Mouse (Mus musculus): ENCODE data around the gene Rbbp5. TPM values are rescaled to one million over a fixed set of nuclear protein-coding genes. Genes with fewer than 3 reads are reported as not detected.

The Rbbp5 gene
- polyA plus RNA-seq, 1 experiment from 2014 or later, result 49.7 TPM

DNA sequence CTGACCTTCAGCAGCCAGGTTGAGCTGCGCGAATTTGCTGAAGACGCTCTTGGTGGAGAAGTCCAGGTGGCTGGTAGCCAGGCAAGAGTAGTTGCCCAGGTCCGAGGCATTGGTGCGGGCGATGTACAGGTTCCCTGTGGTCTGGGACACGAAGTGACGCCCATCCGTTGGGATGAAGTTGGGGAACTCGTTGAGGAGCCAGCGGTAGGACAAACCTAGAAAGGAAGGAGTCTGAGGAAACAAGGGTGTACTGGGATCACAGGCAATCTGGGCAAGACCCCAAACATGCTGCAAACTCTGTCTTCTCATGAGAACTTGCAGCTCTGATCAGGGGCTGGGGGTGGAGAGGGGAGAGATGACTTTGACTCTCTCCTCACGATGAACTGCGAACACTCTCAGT is 50.9 kb downstream of the Rbbp5 start:
- peaks cover 12% of the 10 kb centered on the region for H3K27me3 ChIP-seq
- no peak overlapping the region for H3K27ac ChIP-seq
- no peak overlapping the region for H3K9ac ChIP-seq
- peaks cover 16% of the 10 kb centered on the region for H3K4me1 ChIP-seq
- no peaks in the 10 kb centered on the region for H3K9me3 ChIP-seq (replicated peaks)
- H3K4me2 ChIP-seq, result no peak overlapping the region
- H3K4me3 ChIP-seq (replicated peaks), result no peak overlapping the region
- WGBS, result 91% methylated on average over 13 of the region's 13 CpGs
- no peaks in the 10 kb centered on the region for H3K36me3 ChIP-seq
- ATAC-seq (replicated peaks; ENCODE audit: low FRiP score), result no peak

DNA sequence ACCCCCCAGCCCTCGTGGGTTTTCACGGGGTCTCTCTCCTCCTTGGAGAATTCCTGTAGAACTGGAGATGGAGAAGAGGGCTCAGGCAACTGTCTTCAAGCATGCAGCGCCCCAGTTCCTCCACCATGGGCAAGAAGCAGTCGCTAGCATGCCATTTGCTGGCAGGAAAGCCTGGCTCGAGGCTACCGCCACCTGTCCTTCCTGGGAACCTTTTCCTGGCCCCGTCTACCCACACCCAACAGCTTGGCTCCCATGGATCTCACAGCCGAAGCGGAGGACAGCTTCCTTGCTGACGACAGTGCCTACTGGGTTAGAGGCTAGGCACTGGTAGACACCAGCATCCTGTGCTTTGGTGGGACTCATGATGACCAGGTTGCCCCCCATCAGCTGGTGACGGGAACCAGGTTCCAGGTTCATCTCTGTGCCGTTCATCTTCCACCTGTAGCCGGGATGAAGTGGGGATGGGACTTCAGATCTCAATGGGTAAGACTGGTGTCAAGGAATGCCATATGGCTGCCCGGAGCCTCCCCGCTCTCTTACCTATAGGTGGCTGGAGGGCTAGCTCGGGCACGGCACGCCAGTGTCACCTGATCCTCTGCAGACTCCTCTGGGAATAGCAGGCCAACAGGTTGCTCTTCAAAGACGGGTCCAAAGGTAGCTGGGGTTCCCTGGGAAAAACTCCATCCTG is 51.6 kb downstream of the Rbbp5 start:
- Histone ChIP-seq H3K9ac (no peak overlapping the region), H3K4me3 (replicated peaks) (no peak overlapping the region), H3K27me3 (peaks cover 18% of the 10 kb centered on the region), H3K36me3 (no peaks in the 10 kb centered on the region), H3K9me3 (replicated peaks) (no peaks in the 10 kb centered on the region), H3K4me2 (no peak overlapping the region), H3K4me1 (peaks cover 22% of the 10 kb centered on the region), H3K27ac (no peak overlapping the region)
- 86% methylated on average over 19 of the region's 19 CpGs for WGBS
- ATAC-seq (replicated peaks; ENCODE audit: low FRiP score), result no peak

DNA sequence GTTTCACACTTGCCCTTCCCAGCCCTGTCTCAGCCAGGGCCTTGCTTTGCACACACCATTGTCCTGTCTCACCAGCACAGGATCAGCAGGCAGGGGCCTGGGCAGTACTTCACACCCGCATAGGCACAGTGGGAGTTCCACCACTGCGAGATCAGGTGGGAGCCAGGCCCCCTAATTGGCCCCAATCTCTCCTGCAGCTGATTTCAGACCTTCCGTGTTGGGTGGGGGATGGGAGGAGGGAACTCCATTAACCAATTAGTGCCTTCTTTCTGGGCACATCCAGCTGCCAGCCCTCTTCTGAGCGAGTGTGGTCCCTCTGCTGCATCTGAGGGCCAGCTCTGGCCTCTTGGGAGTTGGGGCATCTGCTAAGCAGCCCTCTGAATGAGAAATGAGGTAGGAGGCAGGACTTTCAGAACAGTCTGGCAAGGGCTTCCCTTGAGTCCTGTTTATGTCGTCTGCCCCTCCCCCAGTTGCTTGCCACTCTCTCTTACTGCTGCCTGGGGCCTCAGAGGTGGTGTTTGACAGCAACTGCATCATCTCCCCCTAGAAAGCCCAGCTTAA is 53.5 kb downstream of the Rbbp5 start:
- peaks cover 28% of the 10 kb centered on the region for H3K4me1 ChIP-seq
- H3K36me3 ChIP-seq, result no peaks in the 10 kb centered on the region
- no peaks in the 10 kb centered on the region for H3K9me3 ChIP-seq (replicated peaks)
- 9% methylated on average over 5 of the region's 5 CpGs for WGBS
- no peak overlapping the region for H3K4me3 ChIP-seq (replicated peaks)
- H3K27me3 ChIP-seq, result peaks cover 29% of the 10 kb centered on the region
- no peak overlapping the region for H3K27ac ChIP-seq
- H3K4me2 ChIP-seq, result no peak overlapping the region
- H3K9ac ChIP-seq, result no peak overlapping the region
- ATAC-seq (replicated peaks; ENCODE audit: low FRiP score), result 0 out of 2 replicates have a peak, but pooled peaks have one; percentile 13

DNA sequence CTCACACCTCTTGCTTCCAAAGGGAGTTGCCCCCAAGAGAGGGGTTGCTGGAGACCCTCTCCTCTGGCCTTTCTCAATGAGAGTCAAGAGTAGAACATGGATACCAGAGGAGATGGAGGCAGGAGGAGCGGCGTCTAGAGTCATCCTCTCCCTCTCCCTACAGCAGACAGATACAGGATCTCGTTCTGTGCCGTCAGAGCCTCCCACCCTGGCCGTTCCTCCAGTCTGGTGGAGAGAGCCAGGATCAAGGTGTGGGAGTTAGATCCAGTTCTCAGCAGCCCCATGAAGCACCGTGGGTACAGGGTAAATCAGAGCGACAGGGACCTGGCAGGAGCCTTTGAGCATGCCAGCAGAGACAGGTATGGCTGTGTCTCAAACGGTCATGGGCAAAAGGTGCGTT is 55.4 kb downstream of the Rbbp5 start:
- H3K4me3 ChIP-seq (replicated peaks), result no peak overlapping the region
- 56% methylated on average over 9 of the region's 9 CpGs for WGBS
- H3K27me3 ChIP-seq, result peaks cover 35% of the 10 kb centered on the region
- H3K36me3 ChIP-seq, result no peaks in the 10 kb centered on the region
- no peak overlapping the region for H3K4me2 ChIP-seq
- H3K27ac ChIP-seq, result no peak overlapping the region
- no peak overlapping the region for H3K9ac ChIP-seq
- peaks cover 24% of the 10 kb centered on the region for H3K4me1 ChIP-seq
- ATAC-seq (replicated peaks; ENCODE audit: low FRiP score), result no peak
- no peaks in the 10 kb centered on the region for H3K9me3 ChIP-seq (replicated peaks)

DNA sequence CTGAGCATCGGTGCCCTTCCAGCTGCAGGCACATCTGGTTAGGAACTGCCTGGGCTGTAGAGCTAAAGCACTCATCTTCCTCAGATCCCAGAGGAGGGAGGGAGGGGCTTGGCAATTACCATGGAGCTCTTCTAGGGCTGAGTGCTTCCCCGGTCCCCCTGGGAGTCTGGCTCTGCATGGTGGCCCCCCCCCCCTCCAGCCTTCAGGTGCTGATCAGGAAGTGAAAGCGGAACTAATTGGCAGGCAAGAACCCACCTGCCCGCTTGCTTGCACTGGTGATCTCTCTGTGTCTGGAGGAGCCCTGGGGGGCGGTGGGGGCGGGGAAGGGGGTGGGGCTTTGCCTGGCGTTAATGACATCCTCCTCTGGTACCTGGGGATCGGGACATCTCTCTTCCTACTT is 56.7 kb downstream of the Rbbp5 start:
- H3K27ac ChIP-seq, result no peak overlapping the region
- H3K4me2 ChIP-seq, result peak overlapping the region; percentile 27; the same call in 1 of the 2 replicates
- H3K9me3 ChIP-seq (replicated peaks), result no peaks in the 10 kb centered on the region
- peaks cover 24% of the 10 kb centered on the region for H3K4me1 ChIP-seq
- peak; percentile 36; the same call in 1 of the 2 replicates for ATAC-seq (replicated peaks; ENCODE audit: low FRiP score)
- H3K9ac ChIP-seq, result no peak overlapping the region
- WGBS, result 3% methylated on average over 8 of the region's 8 CpGs
- no peak overlapping the region for H3K4me3 ChIP-seq (replicated peaks)
- H3K27me3 ChIP-seq, result peaks cover 37% of the 10 kb centered on the region
- H3K36me3 ChIP-seq, result no peaks in the 10 kb centered on the region

DNA sequence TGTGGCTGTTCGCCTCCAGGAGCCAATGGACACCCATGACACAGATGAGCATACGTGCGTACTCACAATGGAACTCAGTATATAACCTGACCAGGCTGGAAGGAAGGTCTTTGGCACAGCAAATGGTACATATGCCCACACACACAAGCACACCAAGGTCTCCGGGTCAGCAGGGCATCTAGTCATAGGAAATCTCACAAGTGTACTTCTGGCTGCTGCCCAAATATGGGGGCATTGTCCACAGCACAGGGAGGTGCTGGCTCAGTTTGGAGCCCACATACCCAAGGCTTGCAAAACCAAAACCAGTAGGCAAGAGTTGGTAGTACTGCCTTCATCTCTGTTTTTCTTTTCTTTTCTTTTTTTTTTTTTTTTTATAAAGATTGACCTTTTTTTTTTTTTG is 58.4 kb downstream of the Rbbp5 start:
- H3K4me1 ChIP-seq, result peaks cover 21% of the 10 kb centered on the region
- H3K4me2 ChIP-seq, result no peak overlapping the region
- peaks cover 46% of the 10 kb centered on the region for H3K27me3 ChIP-seq
- 90% methylated on average over 4 of the region's 4 CpGs for whole genome bisulfite sequencing
- no peak overlapping the region for H3K27ac ChIP-seq
- H3K9me3 ChIP-seq (replicated peaks), result no peaks in the 10 kb centered on the region
- H3K9ac ChIP-seq, result no peak overlapping the region
- no peak for ATAC-seq (replicated peaks; ENCODE audit: low FRiP score)
- H3K4me3 ChIP-seq (replicated peaks), result no peak overlapping the region
- no peaks in the 10 kb centered on the region for H3K36me3 ChIP-seq

DNA sequence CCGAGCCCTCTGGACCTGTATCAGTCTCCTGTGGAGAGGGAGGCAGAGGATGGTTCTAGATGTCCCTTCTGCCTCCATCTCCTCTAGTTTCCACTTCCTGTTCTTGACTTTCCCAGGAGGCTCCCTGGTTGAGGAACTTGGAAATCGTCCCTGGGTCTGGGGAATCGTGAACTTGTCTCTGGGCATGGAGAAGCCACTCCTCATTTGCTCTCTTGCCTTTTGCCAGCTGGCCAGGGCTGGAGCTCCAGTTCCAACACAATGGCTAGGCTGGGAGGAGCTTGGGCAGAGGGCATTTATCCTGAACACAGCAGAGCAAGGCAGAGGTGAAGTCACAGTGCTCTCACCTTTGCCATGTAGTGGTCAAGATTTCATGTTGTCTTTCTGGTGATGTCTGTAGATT is 59.3 kb downstream of the Rbbp5 start:
- ATAC-seq (replicated peaks; ENCODE audit: low FRiP score), result no peak
- WGBS, result 72% methylated on average over 3 of the region's 3 CpGs

DNA sequence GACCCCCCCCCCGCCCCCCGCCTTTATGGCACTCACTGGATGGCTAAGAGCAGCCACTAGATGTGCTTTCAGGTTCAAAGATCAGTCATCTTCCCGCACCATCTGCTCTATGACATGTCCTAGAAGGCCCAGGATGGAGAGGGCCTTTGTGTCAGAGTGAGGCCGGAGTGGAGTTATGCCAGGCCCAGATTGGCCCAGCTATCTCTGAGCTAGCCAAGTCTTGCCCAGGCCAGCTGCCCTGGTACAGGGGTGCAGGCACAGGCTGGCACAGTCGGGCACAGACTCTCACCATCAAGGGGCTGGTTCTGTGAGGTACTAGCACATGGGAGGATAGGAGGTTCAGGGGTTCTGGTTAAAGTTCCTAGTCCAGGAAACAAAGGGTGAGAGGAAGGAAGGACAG is 60.6 kb downstream of the Rbbp5 start:
- Histone ChIP-seq H3K4me1 (peaks cover 38% of the 10 kb centered on the region), H3K36me3 (no peaks in the 10 kb centered on the region), H3K27ac (no peak overlapping the region), H3K4me3 (replicated peaks) (no peak overlapping the region), H3K9me3 (replicated peaks) (no peaks in the 10 kb centered on the region), H3K9ac (no peak overlapping the region), H3K27me3 (peaks cover 59% of the 10 kb centered on the region), H3K4me2 (no peak overlapping the region)
- 81% methylated on average over 5 of the region's 5 CpGs for WGBS
- no peak for ATAC-seq (replicated peaks; ENCODE audit: low FRiP score)

More for the DNA sequence above, 59.3 kb downstream of the Rbbp5 start:
- Histone ChIP-seq H3K4me2 (no peak overlapping the region), H3K36me3 (no peaks in the 10 kb centered on the region), H3K9ac (no peak overlapping the region), H3K27me3 (peaks cover 55% of the 10 kb centered on the region), H3K27ac (no peak overlapping the region), H3K9me3 (replicated peaks) (no peaks in the 10 kb centered on the region), H3K4me1 (peaks cover 25% of the 10 kb centered on the region), H3K4me3 (replicated peaks) (no peak overlapping the region)

DNA sequence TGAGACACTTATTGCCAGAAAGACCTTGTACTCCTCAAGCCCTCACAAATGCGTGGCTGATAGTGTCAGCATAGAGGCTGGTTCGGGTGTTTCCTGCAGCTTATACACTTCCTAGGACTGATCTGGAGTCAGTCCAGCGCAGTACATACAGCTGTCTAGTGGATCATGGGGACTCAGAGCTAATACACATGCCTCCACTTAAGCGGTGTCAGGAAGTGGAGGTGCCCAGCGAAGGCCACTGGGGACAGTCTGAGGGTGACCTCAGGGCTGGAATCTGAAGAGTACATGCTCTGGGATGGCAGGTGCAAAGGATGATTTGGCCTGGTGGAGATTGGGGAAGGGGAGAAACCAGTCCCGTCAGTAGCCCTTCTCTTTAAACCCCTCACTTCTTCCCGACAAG is 63.5 kb downstream of the Rbbp5 start:
- Histone ChIP-seq H3K9me3 (replicated peaks) (no peaks in the 10 kb centered on the region), H3K27me3 (peaks cover 67% of the 10 kb centered on the region), H3K4me1 (peaks cover 27% of the 10 kb centered on the region), H3K36me3 (no peaks in the 10 kb centered on the region), H3K4me3 (replicated peaks) (no peak overlapping the region), H3K9ac (no peak overlapping the region), H3K27ac (no peak overlapping the region), H3K4me2 (peak overlapping the region; percentile 37; the same call in 1 of the 2 replicates)
- WGBS, result 57% methylated on average over 7 of the region's 7 CpGs
- peak; percentile 17 for ATAC-seq (replicated peaks; ENCODE audit: low FRiP score)

DNA sequence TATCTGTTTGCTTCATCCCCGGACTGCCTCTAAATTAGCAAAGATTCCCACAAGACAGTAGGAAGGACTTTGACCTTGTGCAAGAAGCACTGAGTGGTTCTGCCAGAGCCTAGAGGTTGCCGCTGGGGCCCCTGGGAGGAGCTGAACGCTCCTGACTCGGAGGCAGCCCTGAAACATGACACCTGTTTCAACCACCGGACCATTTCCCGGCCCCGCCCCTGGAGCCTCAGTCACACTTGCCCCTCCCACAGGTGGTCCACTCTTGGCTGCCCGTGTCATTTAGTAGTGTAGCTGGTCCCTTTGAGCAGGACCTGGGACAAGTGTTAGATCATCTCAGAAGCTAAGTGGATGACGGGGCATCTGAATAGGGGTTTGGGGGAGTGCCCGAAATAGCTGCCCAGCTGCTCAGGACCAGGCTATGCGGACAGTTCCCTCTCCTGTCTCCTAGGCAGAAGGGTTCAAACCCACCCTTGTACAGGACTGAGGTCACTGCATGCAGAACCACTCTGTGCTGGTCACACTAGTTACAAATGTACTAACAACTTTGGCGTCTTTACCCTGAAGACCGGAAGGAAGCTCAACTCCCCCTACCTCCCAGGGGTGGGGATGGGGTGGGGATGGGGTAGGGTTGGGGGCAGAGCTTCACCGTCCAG is 64.1 kb downstream of the Rbbp5 start:
- WGBS, result 2% methylated on average over 14 of the region's 14 CpGs
- ATAC-seq (replicated peaks; ENCODE audit: low FRiP score), result peak; percentile 89
- H3K4me1 ChIP-seq, result peaks cover 27% of the 10 kb centered on the region
- no peak overlapping the region for H3K27ac ChIP-seq
- H3K4me2 ChIP-seq, result peak overlapping the region; percentile 37; the same call in 1 of the 2 replicates
- no peak overlapping the region for H3K9ac ChIP-seq
- H3K9me3 ChIP-seq (replicated peaks), result no peaks in the 10 kb centered on the region
- no peak overlapping the region for H3K4me3 ChIP-seq (replicated peaks)
- H3K27me3 ChIP-seq, result peaks cover 64% of the 10 kb centered on the region
- no peaks in the 10 kb centered on the region for H3K36me3 ChIP-seq

DNA sequence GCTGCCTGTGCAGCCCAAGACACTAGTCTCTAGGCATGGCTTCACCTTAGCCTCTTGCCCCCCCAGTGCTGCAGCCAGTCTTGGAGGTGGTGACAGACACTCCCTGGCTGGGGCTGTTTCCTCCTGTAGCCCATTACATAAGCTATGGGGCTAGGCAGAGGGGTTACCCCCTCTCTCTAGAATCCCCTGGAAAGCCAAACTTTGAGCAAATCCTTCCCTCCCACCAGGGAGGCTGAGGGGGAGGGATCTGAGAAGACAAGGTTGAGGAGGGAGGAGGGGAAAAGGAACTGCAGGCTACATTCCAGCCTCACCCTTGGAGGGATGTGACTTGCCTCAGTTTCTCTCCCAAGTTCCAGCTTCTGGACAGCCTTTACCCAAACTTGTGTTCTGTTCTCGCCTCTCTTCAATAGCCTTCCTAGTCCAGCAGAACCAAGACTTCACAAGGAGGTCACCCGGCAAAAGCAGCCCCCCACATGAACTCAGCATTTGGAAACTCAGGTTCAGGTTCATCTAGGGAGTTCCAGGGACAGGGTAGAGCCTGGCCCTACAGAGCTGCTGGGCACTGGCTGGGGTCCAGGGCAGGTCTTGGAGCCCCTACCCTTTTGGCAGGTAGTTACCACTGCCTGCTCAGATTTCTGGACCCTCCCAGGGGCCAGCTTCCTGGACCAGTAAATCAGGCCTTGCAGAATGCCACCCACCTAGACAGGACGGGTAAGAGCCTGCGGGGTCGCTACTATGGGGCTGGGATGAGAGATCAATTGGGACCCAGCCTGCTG is 64.8 kb downstream of the Rbbp5 start:
- WGBS, result 10% methylated on average over 5 of the region's 5 CpGs

More for the DNA sequence above, 64.8 kb downstream of the Rbbp5 start:
- no peak overlapping the region for H3K9ac ChIP-seq
- H3K4me1 ChIP-seq, result peaks cover 27% of the 10 kb centered on the region
- H3K4me2 ChIP-seq, result peak overlapping the region; percentile 57
- peak overlapping the region; percentile 29; the same call in 1 of the 2 replicates for H3K4me3 ChIP-seq (replicated peaks)
- peaks cover 61% of the 10 kb centered on the region for H3K27me3 ChIP-seq
- H3K9me3 ChIP-seq (replicated peaks), result no peaks in the 10 kb centered on the region
- no peak overlapping the region for H3K27ac ChIP-seq
- no peaks in the 10 kb centered on the region for H3K36me3 ChIP-seq
- peak; percentile 27; the same call in 1 of the 2 replicates for ATAC-seq (replicated peaks; ENCODE audit: low FRiP score)

Data from kidney, embryonic 15.5 days (tissue).